Mouse (Mus musculus) cerebellum, adult 2 months (tissue): Measurements from ENCODE around the gene Gadd45g.

Experiments used
- CTCF ChIP-seq: fragments of 200-500 bp; IDR thresholded peaks from 2 replicates; pipeline ENCODE4 v1.5.1; 2011; ENCODE audit warnings: low read depth, mild to moderate bottlenecking, control low read depth, low read length, moderate library complexity, borderline replicate concordance; ENCODE audit not compliant: insufficient read depth
- POLR2A ChIP-seq: fragments of 200-500 bp; IDR thresholded peaks from 2 replicates; pipeline ENCODE4 v1.6.1; 2011; ENCODE audit warnings: low read length, control low read depth, borderline replicate concordance; ENCODE audit not compliant: insufficient read depth

DNA sequence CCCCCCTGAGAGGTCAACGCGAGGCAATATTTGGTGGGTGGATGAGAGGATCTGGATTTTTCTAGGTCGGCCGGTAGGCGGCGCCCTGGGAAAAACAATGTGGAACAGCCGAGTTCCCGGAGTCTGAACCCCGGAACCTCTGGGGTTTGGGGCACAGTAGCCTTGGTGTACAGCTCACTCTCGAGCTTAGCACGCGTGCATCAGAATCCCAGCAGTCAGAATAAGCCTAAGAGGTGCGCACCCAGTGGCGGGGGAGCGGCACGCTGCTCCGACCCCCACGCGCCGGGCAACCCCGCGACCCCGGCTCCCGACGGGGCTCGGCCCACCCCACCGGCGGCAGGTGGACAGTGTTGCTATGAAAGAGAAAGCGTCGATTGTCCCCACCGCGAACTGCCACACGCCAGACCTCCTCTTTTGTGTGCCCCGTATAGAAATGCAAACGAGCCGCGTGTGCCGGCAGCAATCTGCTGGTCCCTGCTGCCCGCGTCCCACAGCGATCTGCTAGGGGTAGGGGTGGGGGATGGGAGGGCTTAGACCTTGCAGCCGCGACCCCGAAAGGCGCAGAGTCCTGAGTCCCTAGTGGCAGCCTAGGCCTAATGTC, 787 bp upstream of the Gadd45g start:
- TF ChIP-seq CTCF (peak; percentile 63), POLR2A (no peak)
